Mouse (Mus musculus): ENCODE measurements around the gene AU021092.

DNA sequence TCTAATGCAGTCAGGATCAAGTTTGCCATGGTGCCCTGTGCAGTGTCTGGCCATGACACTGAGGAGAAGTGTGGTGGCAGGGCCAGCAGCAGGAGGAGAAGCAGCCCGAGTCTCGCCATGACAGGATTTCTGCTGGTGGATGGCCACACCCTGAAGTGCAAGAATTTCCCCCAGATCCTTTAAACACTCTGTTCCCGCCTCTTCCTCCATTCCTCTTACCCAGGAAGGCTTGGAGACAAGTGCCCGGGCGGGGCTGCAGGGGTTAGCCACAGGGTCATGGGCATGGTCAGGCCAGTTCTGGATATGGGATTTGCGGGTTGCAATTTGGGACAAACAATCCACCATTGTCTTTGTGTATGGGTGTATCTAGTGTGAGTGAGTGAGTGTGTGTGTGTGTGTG lies at the start of gene AU021092:
- TF ChIP-seq CTCF (IDR thresholded peaks at IDR 0.05; ENCODE audit: low read depth): no peak
- no peak for TF ChIP-seq EP300 (IDR thresholded peaks at IDR 0.05; ENCODE audit: low read depth)
